Mouse (Mus musculus): Measurements from ENCODE around the gene Tex11.

- no peak for TF ChIP-seq POLR2A (IDR thresholded peaks at IDR 0.05; ENCODE audit: borderline replicate concordance, extremely low read depth, insufficient read depth, insufficient read length, poor library complexity, severe bottlenecking)
- TF ChIP-seq CTCF (IDR thresholded peaks at IDR 0.05; ENCODE audit: borderline replicate concordance, extremely low read depth, insufficient read depth, insufficient read length) = no peak
Observed at GRCm38 (mm10) chrX:100800643-100801042, 258.8 kb downstream of the Tex11 start.

All from brain, embryonic 14.5 days (tissue).